Mouse (Mus musculus) v-Abl transformed pro-B cells (cell line): ENCODE results near the gene Plcb2.

Experiments used
- in situ Hi-C, 2 experiments: fragments of 400-800 bp; cut with MboI; formaldehyde crosslinking; loops; one replicate each; pipeline ENCODE4 v1.15.1; 2025; ENCODE audit not compliant: unreplicated experiment in 2 of 2

Plcb2 gene

DNA sequence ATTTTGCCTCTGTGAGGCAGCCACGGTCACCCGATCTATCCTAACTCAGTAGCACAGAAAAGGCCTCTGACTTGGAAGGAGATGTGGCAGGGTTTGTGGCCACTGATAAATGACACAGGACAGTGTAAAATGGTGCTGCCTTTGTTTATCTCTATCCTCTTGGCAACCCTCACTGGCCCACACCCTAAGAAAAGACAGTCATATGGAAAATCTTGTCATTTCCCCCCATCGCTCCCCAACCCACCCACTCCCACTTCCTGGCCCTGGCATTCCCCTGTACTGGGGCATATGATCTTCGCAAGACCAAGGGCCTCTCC is 24.5 kb upstream of the Plcb2 start:
- in situ Hi-C loops: loop anchor here in 1 of 2 experiments (25.0 kb wide), 1 partner anchor 1215 kb away; no protein-coding TSS in a partner anchor

DNA sequence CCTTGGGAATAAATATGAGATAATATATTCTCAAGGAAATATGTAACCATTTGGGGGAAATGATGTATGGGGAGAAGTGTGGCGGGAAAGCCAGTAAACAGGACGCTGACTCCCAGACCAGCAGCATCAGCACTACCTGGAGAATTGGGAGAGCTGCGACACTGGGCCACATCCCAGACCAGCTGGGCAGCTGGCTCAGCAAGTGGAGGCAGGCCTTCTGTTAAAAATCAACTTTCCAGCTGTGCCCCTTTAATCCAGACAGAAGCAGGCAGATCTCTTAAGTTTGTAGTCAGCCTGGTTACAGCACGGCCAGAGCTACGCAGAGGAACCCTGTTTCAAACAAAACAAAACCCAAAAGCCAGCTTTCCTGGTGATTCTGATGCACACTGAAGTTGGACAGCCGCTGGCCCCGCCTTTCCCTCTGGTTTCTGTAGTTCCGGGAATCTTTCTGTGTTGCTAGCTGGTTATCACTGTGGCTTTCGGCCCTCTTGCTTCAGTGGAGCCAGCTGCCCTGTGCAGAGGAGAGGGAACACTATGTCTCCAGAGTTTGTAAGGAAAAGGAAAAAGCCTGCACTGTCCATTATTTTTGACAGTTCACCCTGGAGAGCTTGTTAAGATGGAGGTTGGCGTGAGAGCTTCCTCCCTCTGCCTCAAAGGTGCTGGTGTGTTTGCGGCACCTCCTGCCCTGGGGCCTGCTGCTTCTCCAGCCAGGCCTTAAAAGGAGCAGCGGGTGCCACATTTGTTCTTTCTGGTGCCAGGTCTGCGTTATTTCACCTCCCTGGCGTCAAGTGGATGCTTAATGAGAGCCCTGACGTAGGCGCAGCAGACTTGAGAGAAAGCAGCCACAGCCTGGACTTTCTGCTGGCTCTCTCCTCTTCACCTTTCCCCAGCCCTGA is 23.9 kb upstream of the Plcb2 start:
- in situ Hi-C loops: loop anchor here in 1 of 2 experiments (25.0 kb wide), 1 partner anchor 1215 kb away; no protein-coding TSS in a partner anchor

DNA sequence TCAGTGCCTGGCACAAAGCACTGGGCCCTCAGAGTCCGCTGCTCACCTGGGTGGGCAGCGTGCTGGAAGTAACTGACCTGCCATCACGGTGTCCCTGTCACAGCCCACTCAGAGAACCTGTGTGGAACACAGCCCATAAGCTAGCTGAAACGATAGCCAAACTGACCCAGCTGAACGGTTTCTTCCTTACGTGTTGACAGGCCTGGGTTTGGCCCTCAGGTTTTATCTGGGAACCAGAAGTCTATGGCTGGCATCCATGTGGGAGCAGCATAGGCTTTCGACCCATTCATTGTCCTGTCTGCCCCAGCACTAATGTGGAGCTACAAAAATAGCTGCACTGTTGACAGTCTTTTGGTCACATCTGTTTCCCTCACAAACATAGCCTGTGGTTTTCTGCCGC is 22.2 kb upstream of the Plcb2 start:
- in situ Hi-C loops: loop anchor here in 1 of 2 experiments (25.0 kb wide), 1 partner anchor 1213 kb away; no protein-coding TSS in a partner anchor

DNA sequence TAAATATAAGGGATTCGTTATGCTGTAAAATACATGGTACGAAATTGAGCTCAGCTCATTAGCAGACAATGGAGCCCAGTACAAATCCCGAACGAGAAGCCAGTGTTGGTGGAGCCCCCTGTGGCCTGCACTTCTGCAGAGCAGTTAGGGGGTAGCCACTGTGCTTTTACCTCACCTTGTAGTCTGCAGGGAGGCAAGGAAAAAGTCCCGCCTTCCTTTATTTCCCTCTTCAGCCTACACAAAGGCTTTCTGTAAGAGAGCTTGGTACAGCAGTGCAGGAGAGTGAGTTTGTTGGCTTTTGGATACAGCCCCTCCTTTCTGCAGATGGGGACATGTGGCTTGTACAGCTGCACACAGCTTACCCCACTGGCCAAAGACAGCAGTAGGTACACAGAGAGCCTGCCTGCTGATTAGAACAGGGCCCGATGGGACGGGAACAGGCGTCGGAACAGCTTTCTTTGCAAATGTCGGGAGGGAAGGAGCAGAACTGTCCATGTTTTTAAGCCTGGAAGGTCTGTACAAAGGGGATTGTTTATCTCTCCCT is 21.2 kb upstream of the Plcb2 start:
- in situ Hi-C loops: loop anchor here (5.0 to 25.0 kb wide), 5 partner anchors 47 to 1612 kb away; partner anchors contain the start of gene Ankrd63 (in 1 of the 2)

DNA sequence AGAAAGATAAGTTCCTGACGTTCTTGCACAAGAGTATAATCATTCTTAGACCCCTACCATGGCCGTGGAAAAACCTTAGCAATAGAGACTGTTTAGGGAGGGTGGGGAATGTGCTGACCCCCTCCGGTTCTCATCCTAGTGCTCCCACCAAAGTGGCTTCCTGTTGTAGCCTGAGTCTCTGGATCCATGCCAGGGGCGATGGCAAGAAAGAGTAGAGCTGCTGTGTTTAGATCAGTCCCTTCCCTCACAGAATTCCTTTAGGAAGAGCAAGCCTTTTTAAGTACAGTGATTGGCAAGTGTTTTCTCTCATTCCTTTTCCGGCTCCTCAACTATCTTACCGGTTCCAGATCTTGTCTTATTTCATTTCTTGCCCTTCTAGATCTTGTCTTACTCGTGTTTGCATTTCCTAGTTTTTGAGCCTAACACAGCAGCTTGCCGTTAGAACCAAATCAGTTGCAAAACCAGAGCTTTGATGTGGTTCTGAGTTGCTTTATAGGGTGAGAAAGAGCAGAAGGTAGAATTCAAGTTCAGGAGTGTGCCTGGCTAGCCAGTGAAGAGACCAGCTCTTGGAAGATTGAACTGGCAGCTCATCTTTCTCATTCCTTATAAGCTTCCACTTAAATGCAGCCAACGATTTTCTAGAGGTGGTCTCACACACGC is 19.2 kb upstream of the Plcb2 start:
- in situ Hi-C loops: loop anchor here (5.0 to 25.0 kb wide), 5 partner anchors 45 to 1610 kb away; partner anchors contain the start of gene Ankrd63 (in 1 of the 2)

DNA sequence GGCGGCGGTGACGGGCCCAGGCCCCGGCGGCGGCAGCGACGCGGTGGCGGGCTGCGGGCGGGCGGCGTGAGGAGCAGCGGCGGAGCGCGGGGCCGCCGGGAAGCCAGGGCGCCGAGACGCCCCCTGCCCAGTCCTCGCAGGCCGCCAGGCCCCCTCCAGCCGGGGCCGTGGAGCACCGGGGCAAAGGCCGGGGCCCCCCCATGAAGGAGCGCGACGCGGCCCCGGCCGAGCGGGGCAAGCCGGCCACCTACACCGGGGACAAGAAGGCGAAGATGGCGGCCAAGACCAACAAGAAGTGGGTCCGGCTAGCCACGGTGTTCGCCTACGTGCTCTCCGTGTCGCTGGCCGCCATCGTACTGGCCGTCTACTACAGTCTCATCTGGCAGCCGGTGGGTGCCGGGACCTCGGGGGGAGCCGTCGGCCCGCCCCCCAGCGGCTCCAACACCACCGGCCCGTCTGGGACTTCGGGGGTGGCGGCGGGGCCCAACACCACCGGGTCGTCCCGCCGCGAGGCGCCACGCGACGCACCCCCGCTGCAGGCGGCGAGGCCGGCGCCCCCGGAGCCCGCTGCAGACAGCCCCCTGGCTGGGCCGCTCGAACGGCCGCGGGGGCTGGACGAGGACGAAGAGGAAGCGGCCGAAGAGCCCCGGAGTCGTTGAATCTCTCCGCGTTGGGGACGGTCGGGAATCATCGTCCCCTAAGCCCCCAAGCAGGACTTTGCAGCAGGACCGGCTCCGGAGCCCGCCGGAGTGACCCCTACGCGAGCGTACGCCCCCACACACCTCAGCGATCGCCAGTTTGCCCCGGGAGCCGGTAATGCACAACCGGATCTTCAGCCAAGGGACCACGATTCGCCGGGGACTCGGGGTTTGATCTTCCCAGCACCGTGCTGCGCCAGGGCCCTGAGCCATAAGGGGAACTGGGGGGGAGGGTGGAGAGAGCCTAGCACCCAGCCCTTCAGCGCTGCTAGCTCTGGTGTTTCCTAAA is 18.0 kb upstream of the Plcb2 start:
- in situ Hi-C loops: loop anchor here (5.0 to 25.0 kb wide), 5 partner anchors 44 to 1609 kb away; partner anchors contain the start of gene Ankrd63 (in 1 of the 2)

DNA sequence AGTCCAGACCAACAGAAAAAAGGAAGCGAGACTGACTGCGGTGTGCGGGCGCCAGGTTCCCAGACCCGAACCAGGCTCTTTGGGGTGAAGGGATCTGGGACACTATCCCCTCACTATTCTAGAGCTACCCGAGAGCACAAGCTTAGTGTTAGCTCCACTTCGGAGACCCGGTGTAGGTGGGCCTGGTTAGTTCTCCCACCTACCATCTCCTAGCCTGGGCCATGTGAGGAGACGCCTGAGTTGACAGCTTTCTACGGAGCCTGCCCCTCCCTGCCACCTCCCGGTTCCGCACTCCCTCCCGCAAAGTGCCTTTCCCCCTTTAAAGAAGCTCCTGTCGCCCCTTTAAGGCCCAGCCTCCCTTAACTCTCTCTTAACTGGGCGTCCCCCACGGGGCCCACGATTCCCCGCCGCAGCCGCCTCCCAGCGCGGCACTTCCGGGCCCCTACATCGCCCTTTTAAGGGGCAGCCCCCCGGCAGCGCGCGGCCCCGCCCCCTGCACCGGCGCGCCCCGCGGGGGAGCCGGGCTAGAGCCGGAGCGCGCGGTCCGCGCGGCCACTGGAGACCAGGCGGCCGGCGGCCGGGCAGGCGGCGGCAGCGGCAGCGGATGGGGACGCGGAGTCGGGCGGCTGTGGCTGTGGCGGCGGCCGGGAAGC is 17.1 kb upstream of the Plcb2 start, which contains the start of gene Inafm2:
TSS of gene Inafm2 (plus strand) at position 527 of the 653 bp plus-strand sequence.
- in situ Hi-C loops: loop anchor here (5.0 to 25.0 kb wide), 5 partner anchors 43 to 1608 kb away; partner anchors contain the start of gene Ankrd63 (in 1 of the 2)

DNA sequence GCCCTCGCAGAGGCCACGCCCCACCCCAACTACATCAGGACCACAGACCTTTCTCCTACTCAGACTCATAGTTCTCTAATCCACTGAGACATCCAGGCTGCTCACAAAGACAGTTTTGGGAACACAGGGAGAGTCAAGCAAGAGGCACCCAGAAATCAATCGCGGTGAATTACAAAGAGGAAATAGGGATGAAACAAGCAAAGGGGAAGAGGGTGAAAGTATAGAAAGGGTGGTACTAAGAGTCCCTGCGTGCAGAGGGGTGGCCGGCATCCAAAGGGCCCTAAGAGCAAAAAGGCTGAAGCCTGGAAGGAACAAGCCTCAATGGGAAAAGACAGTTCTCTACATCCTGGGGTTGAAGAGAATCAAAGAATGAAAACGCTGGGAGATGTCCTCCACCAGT is 16.4 kb upstream of the Plcb2 start:
- in situ Hi-C loops: loop anchor here (5.0 to 25.0 kb wide), 5 partner anchors 42 to 1607 kb away; partner anchors contain the start of gene Ankrd63 (in 1 of the 2)

DNA sequence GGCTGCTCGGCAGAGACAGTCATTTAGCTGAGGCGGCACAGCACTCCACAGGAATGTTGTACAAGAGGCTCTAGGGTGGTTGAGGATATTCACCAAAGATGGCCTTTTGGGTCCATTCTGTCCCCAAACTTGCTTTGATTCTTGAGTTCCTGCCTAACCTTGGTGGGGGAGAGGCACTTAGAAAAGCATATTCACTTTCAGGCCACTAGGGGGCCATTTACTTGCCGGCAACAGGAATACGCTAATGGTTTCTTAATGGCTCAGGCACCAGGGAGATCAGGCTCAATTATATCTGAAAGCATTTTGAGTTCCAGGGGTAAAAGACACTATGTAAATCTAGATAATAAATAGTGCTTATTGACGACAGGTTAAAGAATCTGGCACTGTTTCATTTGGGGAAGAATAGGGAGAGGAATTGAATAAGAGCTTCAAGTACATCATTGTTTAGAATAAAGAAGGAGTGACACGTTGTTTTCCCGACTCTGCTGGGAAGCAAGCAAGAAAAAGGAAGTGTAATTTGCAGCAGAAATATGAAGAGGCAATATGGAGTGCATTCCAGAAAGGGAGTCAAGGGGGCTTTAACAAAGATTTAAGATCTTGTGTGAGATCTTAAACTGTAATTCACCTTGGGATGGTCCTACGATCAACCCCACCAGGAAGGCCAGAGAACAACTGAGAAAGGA is 15.2 kb upstream of the Plcb2 start:
- in situ Hi-C loops: loop anchor here (10.0 to 25.0 kb wide), 2 partner anchors 479 to 1606 kb away; no protein-coding TSS in a partner anchor

DNA sequence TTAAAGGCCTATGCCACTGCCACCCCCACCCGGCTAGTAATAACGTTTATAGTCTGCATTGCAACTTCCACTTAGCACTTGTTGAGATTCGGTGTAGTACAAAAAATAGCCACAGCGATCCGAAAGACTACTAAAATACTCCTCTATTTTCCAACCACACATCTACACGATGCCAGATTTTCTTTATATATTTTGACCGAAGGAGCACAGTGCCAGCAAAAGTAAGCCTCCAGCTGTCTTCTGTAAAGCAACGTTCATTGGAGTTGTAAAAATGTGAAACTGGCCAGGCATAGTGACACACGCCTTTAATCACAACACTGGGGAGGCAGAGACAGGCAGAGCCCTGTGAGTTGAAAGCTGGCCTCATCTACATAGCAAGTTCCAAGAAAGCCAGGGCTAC is 12.9 kb upstream of the Plcb2 start:
- in situ Hi-C loops: loop anchor here (10.0 to 25.0 kb wide), 2 partner anchors 476 to 1604 kb away; no protein-coding TSS in a partner anchor

DNA sequence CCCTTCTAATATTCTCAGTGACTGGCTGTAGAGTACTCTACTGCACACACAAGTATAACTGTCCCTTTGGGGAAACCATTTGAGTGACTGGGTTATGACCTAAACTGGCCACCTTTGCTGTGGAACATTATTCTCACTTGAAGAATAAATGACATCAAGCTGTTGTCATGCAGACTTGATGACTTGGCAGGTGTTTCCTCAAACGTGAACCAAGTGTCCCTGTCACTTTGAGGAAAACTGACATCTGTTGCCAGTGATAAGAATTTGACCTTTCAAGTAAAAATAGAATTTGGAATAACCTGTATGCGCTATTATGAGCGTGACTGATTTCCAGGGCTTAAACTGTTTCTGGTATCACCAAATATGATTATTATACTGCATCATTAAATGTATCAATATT is 12.1 kb upstream of the Plcb2 start:
- in situ Hi-C loops: loop anchor here (10.0 to 25.0 kb wide), 2 partner anchors 476 to 1603 kb away; no protein-coding TSS in a partner anchor

DNA sequence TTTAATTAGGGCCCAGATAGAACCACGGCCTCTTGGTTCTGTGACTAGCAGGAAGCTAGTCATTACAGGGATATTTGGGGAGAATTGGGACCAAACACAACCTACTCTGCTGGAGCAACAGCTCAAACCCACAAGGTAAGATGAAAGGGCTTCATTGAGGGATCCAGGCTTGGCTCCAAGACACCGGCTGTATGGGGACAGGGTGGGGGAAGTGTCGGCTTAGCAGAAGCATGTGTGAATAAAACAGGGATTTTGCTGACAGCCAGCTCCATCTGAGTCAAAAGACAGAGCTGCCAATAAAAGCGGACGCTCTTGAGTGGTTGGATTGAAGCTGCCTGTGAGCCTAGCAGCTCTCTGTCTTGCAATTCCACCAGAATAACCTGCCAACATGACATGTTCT is 5.1 kb upstream of the Plcb2 start:
- in situ Hi-C loops: loop anchor here in 1 of 2 experiments (25.0 kb wide), 1 partner anchor 1596 kb away; no protein-coding TSS in a partner anchor

DNA sequence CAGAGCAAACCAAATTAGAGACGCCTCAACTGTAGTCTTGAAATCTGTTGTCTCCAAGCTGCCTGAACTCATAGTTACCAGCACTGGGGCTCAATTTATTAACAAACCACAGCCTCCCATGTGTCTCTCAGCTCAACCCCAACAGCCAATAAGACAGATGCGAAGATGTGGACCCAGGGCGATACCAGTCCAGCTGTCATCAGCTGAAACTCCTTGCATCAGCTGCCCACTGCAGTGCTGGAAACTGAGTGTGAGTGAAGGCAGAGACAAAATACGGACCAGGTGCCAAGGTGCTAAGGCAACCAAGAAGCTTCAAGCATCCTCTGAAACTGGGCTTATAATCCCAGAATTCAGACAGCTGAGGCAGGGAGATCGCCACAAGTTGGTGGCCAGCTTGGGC is 3.7 kb upstream of the Plcb2 start:
- in situ Hi-C loops: loop anchor here in 1 of 2 experiments (25.0 kb wide), 1 partner anchor 1595 kb away; no protein-coding TSS in a partner anchor

DNA sequence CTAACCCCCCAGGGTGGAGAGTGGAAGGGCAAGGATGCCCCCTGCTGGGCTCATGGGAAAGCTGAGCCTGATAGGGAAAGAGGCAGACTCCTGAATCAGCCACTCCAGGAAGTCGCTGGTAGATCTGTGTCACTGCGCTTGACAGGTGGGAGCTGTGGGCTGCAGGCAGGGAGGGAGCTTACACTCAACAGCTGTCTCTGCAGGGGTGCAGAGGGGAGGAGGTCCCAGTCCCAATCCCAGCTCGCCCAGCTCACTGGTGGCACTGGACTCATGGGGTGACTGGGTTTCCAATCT is 2.3 kb upstream of the Plcb2 start:
- in situ Hi-C loops: loop anchor here in 1 of 2 experiments (25.0 kb wide), 1 partner anchor 1593 kb away; no protein-coding TSS in a partner anchor

DNA sequence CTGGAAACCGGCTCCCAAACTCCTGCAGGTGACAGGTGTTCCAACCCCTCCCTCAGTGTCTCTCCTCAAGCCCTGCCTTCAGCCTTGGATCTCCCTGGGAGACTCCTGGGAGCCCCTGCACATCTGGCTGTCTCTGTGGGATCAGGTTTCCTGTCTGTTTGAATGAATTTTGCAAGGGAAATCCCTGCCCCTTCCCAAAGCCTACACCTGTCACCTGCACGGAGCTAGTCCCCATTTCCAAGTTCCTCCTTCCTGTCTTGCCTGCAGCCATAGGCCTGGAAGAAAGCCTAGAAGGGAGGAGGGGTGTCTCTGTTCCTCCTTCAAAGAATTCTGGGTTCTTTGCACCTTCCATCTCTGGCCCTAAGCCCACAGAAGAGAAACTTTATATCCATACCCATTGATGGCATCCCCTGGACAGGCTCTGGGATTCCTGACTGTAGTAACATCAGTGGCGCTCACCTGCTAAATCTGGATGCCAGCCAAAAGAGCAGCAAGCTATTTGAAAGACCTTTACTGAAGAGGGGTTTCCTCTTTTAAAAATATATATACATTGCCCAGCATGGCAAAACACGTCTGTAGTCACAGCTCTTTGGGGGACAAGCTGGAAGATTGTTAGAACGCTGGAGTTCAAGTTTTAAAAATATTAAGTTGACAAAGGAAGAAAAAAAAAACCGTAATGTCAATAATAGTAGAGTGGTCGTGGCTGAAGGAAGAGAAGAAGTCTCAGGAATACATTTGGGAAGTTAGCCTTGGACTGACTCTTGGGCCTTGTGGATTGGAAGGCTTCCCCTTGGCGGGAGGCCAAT is 1.8 kb upstream of the Plcb2 start:
- in situ Hi-C loops: loop anchor here (10.0 to 25.0 kb wide), 2 partner anchors 245 to 1593 kb away; no protein-coding TSS in a partner anchor

DNA sequence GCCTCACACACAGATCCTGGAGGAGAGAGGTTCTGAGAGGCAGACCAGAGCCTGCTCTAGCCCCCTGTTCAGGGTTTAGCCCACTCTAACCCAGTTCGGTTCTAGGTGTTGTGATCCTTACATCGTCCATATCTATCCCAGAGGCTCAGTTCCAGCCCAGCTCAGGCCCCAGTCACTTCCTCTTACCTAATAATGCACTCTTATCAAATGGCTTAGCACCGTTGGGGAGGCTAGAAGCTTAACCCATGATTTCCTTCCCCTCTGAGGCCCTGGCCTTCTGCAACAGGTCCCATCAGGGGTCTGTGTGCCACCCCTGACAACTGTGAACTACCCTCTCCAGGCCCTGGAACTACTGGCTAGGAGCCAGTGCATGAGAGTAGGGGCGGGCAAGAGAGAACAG is 956 bp upstream of the Plcb2 start:
- in situ Hi-C loops: loop anchor here (10.0 to 25.0 kb wide), 2 partner anchors 244 to 1592 kb away; no protein-coding TSS in a partner anchor

DNA sequence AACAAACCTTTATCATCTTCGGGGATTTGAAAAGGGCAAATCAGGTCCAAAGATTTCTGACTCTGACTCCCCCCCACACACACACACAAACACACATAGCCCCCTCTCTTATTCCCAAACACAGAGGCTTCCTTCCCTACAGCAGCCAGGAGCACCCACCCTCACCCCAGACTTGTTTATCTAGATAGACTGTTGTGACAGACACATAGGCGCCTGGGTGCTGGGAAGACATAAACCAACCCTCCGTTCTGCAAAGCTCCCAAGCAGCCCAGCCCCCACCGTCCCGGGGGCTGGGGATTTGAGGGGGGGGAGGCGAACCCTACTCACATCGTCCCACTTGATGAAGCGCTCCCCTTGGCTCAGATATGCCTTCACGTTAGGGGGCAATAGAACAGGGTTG is 327 bp downstream of the Plcb2 start:
- in situ Hi-C loops: loop anchor here (10.0 to 25.0 kb wide), 2 partner anchors 243 to 1591 kb away; no protein-coding TSS in a partner anchor
